Mouse (Mus musculus) left cerebral cortex, adult 2 months (tissue): Measurements from ENCODE around the gene Cd70. TPM values are rescaled to one million over a fixed set of nuclear protein-coding genes. Genes with fewer than 3 reads are reported as not detected.
"Not testable (repeated sequence)": the region's sequence is repeated elsewhere in the genome, so short reads cannot be mapped to it uniquely, and the experiment has no call there.

Experiments used
- DNase-seq, 2 experiments: peaks; one replicate each; pipeline ENCODE4 v3.0.0; 2021 to 2022; ENCODE audit warnings: low spot score in 2 of 2, mixed read lengths in 1 of 2; ENCODE audit errors: extremely low spot score in 1 of 2
- H3K27ac ChIP-seq: fragments of 200-600 bp; 2 replicates; pipeline ENCODE4 v1.8.1; 2022
- H3K4me3 ChIP-seq: fragments of 200-600 bp; 2 replicates; pipeline ENCODE4 v1.8.1; 2022
- CTCF ChIP-seq: fragments of 200-600 bp; IDR thresholded peaks from 2 replicates; pipeline ENCODE4 v1.8.1; 2022; ENCODE audit warnings: antibody characterized with exemption, mild to moderate bottlenecking, moderate library complexity
- intact Hi-C: fragments of 180-260 bp; cut with DNase I; formaldehyde crosslinking; loops from one replicate; pipeline ENCODE4 v1.15.1; 2025
- total RNA-seq, 2 experiments: library from RNA; stranded (reverse); gene quantifications; 2 replicates each; pipeline ENCODE4 v1.2.3; 2021

Cd70 gene
- total RNA-seq, 2 experiments from 2014 or later, result 0.58 TPM; not detected in 1

DNA sequence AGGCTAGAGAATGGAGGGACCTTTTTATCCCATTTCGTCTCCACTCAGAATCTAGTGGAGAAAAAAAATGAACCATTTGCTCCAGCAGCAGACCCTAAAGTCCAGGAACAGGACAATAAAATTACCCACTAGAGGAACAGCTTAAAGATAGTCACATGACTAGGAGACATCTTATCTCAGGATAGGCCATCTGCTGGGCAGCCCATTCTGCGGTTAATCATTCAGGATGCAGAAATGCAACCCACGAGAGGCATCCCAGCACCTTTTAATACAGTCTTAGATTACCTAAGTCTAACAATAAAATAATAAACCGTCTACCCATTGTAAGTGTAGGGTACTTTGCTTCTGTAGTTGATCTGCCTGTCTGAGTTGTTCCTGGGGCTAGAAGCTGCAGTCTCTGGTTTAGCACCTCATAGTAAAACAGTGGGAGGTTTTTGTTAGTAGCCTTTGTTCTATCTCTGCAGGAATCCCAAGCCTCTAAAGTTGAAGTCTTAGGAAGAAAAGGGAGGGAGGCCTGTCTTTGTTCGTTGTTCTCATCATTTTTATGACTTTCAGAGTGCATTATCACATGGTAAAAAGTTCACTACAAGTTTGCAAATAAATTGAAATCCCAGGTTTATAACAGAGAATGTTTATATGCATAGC, 21.2 kb upstream of the Cd70 start:
- intact Hi-C loops, result no loop called here
- no peak overlapping the region for H3K27ac ChIP-seq
- no peak overlapping the region for H3K4me3 ChIP-seq
- no peak for DNase-seq
- no peak for TF ChIP-seq CTCF

DNA sequence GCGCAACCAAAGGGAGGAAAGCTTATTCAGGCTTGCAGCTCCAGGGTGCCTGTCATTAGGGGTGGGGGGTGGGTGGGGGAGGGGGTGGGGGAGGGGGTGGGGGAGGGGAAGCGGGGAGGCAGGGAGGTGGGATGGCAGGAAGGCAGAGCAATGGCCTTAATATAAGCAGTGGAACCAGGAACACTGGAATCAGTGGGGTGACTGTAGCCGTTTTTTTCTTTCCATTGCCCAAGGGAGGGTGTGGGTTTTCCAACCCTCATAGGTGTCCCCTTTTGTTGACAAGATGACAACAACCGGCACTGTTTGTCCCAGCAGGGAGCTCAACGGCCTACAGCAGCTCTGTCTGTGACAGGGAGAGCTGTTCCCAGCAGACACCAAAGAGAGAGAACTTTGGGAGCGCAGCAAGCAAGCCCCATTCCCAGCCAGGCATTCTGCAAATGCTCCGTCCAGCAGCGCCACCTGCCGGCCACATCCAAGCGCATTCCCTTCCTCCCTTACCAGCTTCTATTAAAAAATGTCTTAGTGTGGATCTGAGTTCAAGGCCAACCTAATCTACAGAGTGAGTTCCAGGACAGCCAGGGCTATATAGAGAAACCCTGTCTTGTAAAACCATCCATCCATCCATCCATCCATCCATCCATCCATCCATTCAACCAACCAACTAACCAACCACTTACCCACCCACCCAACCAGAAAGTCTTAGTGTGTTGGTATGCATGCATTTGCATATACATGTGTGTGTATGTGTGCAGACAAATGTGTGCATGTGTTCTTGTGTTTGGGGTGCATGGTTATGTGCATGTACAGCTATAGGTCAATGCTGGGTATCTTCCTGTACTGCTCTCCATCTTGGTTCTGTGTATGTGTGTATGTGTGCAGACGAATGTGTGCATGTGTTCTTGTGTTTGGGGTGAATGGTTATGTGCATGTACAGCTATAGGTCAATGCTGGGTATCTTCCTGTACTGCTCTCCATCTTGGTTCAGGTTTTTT, 17.5 kb upstream of the Cd70 start:
- H3K27ac ChIP-seq, result no peak overlapping the region
- no peak overlapping the region for H3K4me3 ChIP-seq
- intact Hi-C loops, result loop anchor here (1.0 to 5.0 kb wide), 4 partner anchors 62 to 360 kb away; partner anchors contain the start of genes Alkbh7 and Tnfsf9
- DNase-seq, result peak; percentile 82 to 91
- peak; percentile 85 for TF ChIP-seq CTCF

DNA sequence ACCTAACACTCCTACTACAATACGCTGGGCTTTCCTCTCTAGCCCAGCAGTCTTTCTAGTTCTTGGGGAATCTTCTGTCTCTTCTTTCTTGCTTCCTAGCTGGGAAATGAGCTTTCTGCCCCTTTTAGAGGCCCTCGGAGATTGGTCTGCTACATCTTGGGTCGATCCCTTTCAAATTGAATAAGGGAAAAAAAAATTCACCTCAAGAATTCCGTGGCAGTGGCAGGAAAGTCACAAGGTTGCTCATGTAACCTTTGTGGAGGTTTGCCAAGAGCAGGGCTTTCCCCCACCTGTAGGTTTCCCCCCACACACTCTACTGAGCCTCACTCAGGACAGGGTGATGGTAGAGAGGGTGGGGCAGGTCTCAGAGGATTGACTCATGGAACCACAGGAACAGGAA, 4.2 kb upstream of the Cd70 start:
- H3K4me3 ChIP-seq, result no peak overlapping the region
- no peak for DNase-seq
- no peak for TF ChIP-seq CTCF
- intact Hi-C loops, result no loop called here
- H3K27ac ChIP-seq, result no peak overlapping the region

DNA sequence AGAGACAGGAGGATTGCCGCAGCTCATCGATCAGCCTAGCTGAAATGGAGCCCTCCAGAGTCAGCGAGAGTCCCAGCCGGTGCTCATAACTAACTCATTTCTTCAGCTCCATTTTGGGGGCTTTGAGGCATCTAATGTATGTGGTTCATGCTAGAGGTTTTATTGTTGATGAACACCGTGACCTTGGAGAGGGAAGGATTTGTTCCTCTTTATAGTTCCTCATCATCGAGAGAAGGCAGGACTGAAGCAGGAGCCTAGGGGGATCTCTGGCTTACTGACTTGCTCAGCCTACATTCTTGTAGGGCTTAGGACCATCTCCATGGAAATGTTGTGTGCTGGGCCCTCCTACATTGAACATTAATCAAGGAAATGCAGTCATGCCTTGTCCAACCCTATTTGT, 3.4 kb upstream of the Cd70 start:
- Histone ChIP-seq H3K4me3 (no peak overlapping the region), H3K27ac (no peak overlapping the region)
- DNase-seq, result no peak
- no peak for TF ChIP-seq CTCF
- intact Hi-C loops, result no loop called here

DNA sequence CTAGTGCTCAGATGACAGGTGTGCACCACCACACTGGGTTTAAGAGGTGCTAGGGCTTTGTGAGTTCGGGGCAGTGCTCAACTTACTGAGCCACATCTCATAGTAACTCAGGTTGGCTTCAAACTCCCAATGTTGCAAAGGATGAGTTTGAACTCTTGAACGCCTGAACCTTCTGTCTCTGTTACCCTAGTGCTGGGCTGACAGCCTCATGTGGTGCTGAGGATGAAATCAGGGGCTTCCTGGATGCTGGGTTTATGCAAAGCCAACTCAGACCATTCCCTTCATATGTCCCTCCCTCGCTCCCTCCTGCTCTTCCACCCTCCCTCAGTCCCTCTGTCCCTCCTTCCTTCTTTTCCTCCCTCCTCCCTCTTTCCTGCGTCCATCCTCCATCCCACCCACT, 1.2 kb downstream of the Cd70 start:
- no peak overlapping the region for H3K4me3 ChIP-seq
- no peak for TF ChIP-seq CTCF
- no peak overlapping the region for H3K27ac ChIP-seq
- DNase-seq, result no peak
- intact Hi-C loops, result no loop called here

DNA sequence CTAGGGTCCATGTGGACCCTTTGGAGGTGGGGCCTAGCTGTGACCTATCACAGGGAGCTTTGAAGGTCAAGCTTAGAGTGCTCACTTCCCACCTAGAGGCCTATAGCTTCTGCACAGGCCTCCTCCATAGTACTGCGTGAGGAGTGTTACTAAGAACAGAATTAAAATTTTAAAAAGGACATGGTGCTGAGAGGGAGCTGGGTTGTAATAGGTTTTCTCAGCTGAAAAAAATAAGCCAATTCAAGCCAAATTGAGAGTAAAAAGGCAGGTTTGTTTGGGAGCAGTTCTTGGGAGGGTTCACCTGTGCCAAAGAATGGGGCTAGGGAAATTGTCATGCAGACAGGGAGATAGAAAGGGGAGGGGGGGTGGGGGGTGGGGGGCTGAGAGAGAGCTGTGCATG, 4.5 kb downstream of the Cd70 start:
- TF ChIP-seq CTCF, result no peak
- intact Hi-C loops, result no loop called here
- DNase-seq, result no peak

DNA sequence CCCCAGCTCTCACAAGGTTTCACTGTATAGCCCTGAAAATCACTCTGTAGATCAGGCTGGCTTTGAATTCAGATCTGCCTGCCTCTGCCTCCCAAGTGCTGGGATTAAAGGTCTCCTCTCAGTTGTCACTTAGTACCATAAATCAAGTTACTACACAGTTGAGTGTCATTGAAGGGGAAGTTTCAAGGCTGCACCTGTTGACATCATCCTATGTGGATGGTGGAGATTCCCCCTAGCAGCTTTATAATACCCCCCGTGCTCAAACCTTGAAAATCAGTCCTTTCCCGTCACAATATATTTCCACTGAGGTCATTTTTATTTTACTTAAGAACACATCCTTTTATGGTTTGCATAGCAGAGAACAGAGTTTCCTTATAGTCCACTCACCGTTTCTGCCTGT, 5.9 kb downstream of the Cd70 start:
- TF ChIP-seq CTCF, result no peak
- intact Hi-C loops, result no loop called here
- no peak overlapping the region for H3K4me3 ChIP-seq
- no peak for DNase-seq
- no peak overlapping the region for H3K27ac ChIP-seq

More for the DNA sequence above, 4.5 kb downstream of the Cd70 start:
- Histone ChIP-seq H3K4me3 (no peak overlapping the region), H3K27ac (no peak overlapping the region)

DNA sequence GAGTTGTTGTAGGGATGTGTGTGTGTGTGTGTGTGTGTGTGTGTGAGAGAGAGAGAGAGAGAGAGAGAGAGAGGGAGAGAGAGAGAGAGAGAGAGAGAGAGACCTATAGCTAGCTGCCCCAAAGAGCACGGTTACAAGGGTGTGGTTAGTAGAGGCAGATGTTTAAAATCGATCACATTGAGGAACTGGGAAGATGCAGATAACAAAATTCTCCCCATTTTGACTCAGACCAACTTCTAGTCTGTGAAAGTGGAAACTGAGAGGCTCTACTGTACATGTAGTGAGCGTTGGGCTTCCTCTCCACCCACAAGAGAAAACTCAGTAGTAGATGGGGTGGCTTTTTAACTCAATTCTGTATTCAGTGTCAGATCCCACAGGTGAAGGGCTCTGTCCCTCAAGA, 9.9 kb downstream of the Cd70 start:
- no peak for TF ChIP-seq CTCF
- no peak overlapping the region for H3K27ac ChIP-seq
- DNase-seq, result no peak

DNA sequence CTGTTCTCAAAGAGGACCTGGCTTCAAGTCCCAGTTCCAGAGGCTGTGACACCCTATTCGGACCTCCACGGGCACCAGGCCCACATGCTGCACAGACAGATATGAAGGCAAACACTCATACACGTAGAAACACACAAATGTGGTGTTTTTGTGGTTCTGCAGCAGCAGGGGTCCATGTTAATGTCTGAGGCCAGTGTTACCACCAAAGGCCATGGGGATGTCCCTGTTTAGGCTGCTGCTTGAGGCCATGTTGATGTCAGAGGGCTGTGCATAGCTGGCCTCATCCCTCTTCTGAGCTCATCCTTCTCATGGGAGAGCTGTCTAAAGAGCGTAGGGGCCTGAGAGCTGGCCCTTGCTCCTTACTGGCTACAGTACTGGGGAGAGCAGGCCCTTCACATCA, 10.9 kb downstream of the Cd70 start:
- intact Hi-C loops, result no loop called here
- Histone ChIP-seq H3K27ac (no peak overlapping the region), H3K4me3 (no peak overlapping the region)
- TF ChIP-seq CTCF, result no peak
- no peak for DNase-seq

More for the DNA sequence above, 9.9 kb downstream of the Cd70 start:
- intact Hi-C loops, result no loop called here
- no peak overlapping the region for H3K4me3 ChIP-seq

DNA sequence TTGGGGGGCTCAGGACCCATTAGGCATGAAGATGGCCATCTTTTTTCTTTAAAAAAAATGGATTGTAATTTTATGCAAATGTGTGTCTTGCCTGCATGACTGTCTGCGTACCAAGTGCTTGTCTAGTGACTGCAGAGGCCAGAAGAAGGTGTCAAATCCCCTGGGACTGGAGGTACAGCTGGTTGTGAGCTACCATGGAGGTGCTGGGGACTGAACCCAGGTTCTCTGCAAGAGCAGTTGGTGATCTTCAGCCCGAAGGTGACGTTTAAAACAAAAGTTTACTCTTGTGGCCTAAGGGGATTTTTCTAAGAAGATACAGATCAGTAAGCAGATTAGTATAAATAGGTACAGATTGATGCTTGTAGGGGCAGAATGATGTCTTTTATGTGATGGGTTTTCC, 13.9 kb downstream of the Cd70 start:
- Histone ChIP-seq H3K4me3 (no peak overlapping the region), H3K27ac (no peak overlapping the region)
- DNase-seq, result no peak
- intact Hi-C loops, result no loop called here
- no peak for TF ChIP-seq CTCF

DNA sequence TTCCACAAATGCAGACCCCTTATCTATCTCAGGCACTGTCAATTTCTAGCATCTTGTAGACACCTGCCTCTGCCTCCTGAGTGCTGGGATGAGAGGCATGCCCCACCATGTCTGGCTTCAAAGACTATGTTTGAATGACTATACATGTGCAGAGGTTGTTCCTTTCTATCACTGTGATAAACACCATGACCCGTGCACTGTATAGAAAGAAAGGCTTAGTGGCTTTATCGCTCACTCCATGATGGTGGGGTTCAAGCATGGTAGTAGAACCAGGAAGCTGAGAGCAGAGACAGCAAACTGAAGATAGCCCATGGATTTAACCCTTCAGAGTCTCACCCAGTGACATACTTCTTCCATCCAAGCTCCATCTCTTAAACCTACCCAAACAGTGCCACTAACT, 14.9 kb downstream of the Cd70 start:
- Histone ChIP-seq H3K4me3 (no peak overlapping the region), H3K27ac (no peak overlapping the region)
- intact Hi-C loops, result no loop called here
- no peak for DNase-seq
- no peak for TF ChIP-seq CTCF

DNA sequence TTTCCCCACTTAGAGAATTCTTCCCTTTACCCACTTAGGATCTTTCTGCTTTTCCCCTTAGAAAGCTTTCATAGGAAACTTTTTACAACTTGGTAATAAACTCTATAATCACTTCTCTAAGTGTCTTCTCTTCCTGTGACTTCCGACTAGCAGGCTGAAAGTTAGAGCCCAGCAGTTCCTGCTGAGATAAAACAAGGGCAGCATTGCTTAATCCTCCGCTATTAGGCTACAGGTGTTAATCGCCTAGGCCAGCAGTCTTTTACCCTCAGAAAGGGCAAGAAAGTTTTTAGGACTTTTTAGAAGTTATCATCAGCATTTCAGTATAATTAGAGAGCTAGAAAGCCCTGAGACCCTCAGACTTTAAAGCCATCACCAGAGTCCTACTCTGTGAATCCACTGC, 15.6 kb downstream of the Cd70 start:
- H3K4me3 ChIP-seq, DNase-seq, H3K27ac ChIP-seq, intact Hi-C loops: not testable (repeated sequence)
